Mouse (Mus musculus): Measurements from ENCODE around the gene Nsmce1.

Nsmce1 gene

GRCm38 (mm10) chr7:125488706-125489105, 2.7 kb downstream of the Nsmce1 start:
- DNase-seq, result no peak

- no peak for DNase-seq
These were observed 4.3 kb downstream of the Nsmce1 start for GRCm38 (mm10) chr7:125487126-125487525.

GRCm38 (mm10) chr7:125486121-125486630, 5.2 kb downstream of the Nsmce1 start:
- no peak for DNase-seq

- no peak for DNase-seq
These were observed 6.6 kb downstream of the Nsmce1 start for GRCm38 (mm10) chr7:125484791-125485190.

GRCm38 (mm10) chr7:125482886-125483285, 8.5 kb downstream of the Nsmce1 start:
- DNase-seq, result no peak

- DNase-seq, result no peak
These were observed 9.1 kb downstream of the Nsmce1 start for GRCm38 (mm10) chr7:125482339-125482738.

GRCm38 (mm10) chr7:125480518-125480917, 10.9 kb downstream of the Nsmce1 start:
- DNase-seq, result no peak

GRCm38 (mm10) chr7:125478391-125478984, 12.9 kb downstream of the Nsmce1 start:
- no peak for DNase-seq

GRCm38 (mm10) chr7:125475601-125476251, 15.7 kb downstream of the Nsmce1 start:
- DNase-seq, result no peak

- DNase-seq, result no peak
These were observed 16.9 kb downstream of the Nsmce1 start for GRCm38 (mm10) chr7:125474535-125474934.

- peak; percentile 74 for DNase-seq
These were observed 19.2 kb downstream of the Nsmce1 start for GRCm38 (mm10) chr7:125471991-125472741.

- DNase-seq, result no peak
These were observed 20.5 kb downstream of the Nsmce1 start for GRCm38 (mm10) chr7:125470901-125471300.

GRCm38 (mm10) chr7:125469937-125470336, 21.5 kb downstream of the Nsmce1 start:
- DNase-seq, result peak; percentile 65

GRCm38 (mm10) chr7:125462200-125462599, 29.2 kb downstream of the Nsmce1 start:
- no peak for DNase-seq

- DNase-seq, result no peak
These were observed 37.7 kb downstream of the Nsmce1 start for GRCm38 (mm10) chr7:125453671-125454070.

GRCm38 (mm10) chr7:125451078-125451477, 40.3 kb downstream of the Nsmce1 start:
- no peak for DNase-seq

GRCm38 (mm10) chr7:125450678-125451077, 40.7 kb downstream of the Nsmce1 start:
- DNase-seq, result no peak

GRCm38 (mm10) chr7:125444464-125445401, 46.7 kb downstream of the Nsmce1 start, which contains the start of gene Kdm8:
Gene Kdm8 (plus strand): TSS chr7:125444676.
- DNase-seq, result peak; percentile 90

- DNase-seq, result no peak
These were observed 47.3 kb downstream of the Nsmce1 start for GRCm38 (mm10) chr7:125444076-125444463.

- DNase-seq, result no peak
These were observed 49.1 kb downstream of the Nsmce1 start for GRCm38 (mm10) chr7:125442323-125442722.

- no peak for DNase-seq
These were observed 56.6 kb downstream of the Nsmce1 start for GRCm38 (mm10) chr7:125434666-125435290.

GRCm38 (mm10) chr7:125433874-125434273, 57.5 kb downstream of the Nsmce1 start:
- DNase-seq, result no peak

Data from right cerebral cortex, postnatal 25 days (tissue).